Mouse (Mus musculus): Measurements from ENCODE around the gene Lgals8. TPM values are rescaled to one million over a fixed set of nuclear protein-coding genes. Genes with fewer than 3 reads are reported as not detected.
A peak's percentile ranks its signal among the peaks of the same experiment; 100 is the strongest.

Lgals8 gene
- polyA plus RNA-seq (2014; fragmentation: Nextera tagmentation; extraction: Ambion mirVana): 10.5 and 13.8 TPM in 2 replicates

- H3K36me3 ChIP-seq (ENCODE audit: control insufficient read depth, insufficient read depth, low read length): no peaks in the 10 kb centered on the region
- 86% methylated on average over 1 of the region's 1 CpGs for WGBS
- no peaks in the 10 kb centered on the region for H3K9me3 ChIP-seq (ENCODE audit: control insufficient read depth, low read length)
- DNase-seq (ENCODE audit: low spot score, missing footprints) (no peak), ATAC-seq (ENCODE audit: low FRiP score) (no peak)
- H3K4me3 ChIP-seq (ENCODE audit: low read depth, low read length): no peak within 1 kb of the TSS
- no peak within 1 kb of the TSS for H3K27ac ChIP-seq (ENCODE audit: low read depth, low read length)
- H3K9ac ChIP-seq (ENCODE audit: low read length): no peak within 1 kb of the TSS
- no peak within 1 kb of the TSS for H3K4me2 ChIP-seq
- no peaks in the 10 kb centered on the region for H3K4me1 ChIP-seq (ENCODE audit: control insufficient read depth, insufficient read depth, low read length)
- H3K27me3 ChIP-seq (ENCODE audit: control insufficient read depth, insufficient read depth, low read length): no peaks in the 10 kb centered on the region
These were observed at the start of gene Lgals8 for GRCm38 (mm10) chr13:12464844-12465243. Lgals8 (minus strand) TSS chr13:12464944.

GRCm38 (mm10) chr13:12511189-12511965 is 46.6 kb upstream of the Lgals8 start:
- Histone ChIP-seq H3K4me2 (no peak overlapping the region), H3K27me3 (ENCODE audit: control insufficient read depth, insufficient read depth, low read length) (no peaks in the 10 kb centered on the region), H3K9ac (ENCODE audit: low read length) (no peak overlapping the region), H3K9me3 (ENCODE audit: control insufficient read depth, low read length) (no peaks in the 10 kb centered on the region), H3K4me1 (ENCODE audit: control insufficient read depth, insufficient read depth, low read length) (no peaks in the 10 kb centered on the region), H3K27ac (ENCODE audit: low read depth, low read length) (no peak overlapping the region), H3K36me3 (ENCODE audit: control insufficient read depth, insufficient read depth, low read length) (no peaks in the 10 kb centered on the region), H3K4me3 (ENCODE audit: low read depth, low read length) (no peak overlapping the region)
- ATAC-seq (ENCODE audit: low FRiP score): no peak
- DNase-seq (ENCODE audit: low spot score, missing footprints): no peak
- WGBS: 70% methylated on average over 9 of the region's 9 CpGs

- no peaks in the 10 kb centered on the region for H3K9me3 ChIP-seq (ENCODE audit: control insufficient read depth, low read length)
- H3K27me3 ChIP-seq (ENCODE audit: control insufficient read depth, insufficient read depth, low read length): no peaks in the 10 kb centered on the region
- 88% methylated on average over 6 of the region's 6 CpGs for WGBS
These were observed 45.3 kb upstream of the Lgals8 start for GRCm38 (mm10) chr13:12510032-12510431.

GRCm38 (mm10) chr13:12507426-12507825 is 42.7 kb upstream of the Lgals8 start:
- no peak overlapping the region for H3K27ac ChIP-seq (ENCODE audit: low read depth, low read length)
- DNase-seq (ENCODE audit: low spot score, missing footprints) (no peak), ATAC-seq (ENCODE audit: low FRiP score) (no peak)
- peaks cover 5% of the 10 kb centered on the region for H3K4me1 ChIP-seq (ENCODE audit: control insufficient read depth, insufficient read depth, low read length)
- H3K9ac ChIP-seq (ENCODE audit: low read length): no peak overlapping the region
- 91% methylated on average over 6 of the region's 6 CpGs for WGBS
- no peak overlapping the region for H3K4me2 ChIP-seq
- no peaks in the 10 kb centered on the region for H3K36me3 ChIP-seq (ENCODE audit: control insufficient read depth, insufficient read depth, low read length)
- no peaks in the 10 kb centered on the region for H3K27me3 ChIP-seq (ENCODE audit: control insufficient read depth, insufficient read depth, low read length)
- H3K4me3 ChIP-seq (ENCODE audit: low read depth, low read length): no peak overlapping the region
- H3K9me3 ChIP-seq (ENCODE audit: control insufficient read depth, low read length): no peaks in the 10 kb centered on the region

More at GRCm38 (mm10) chr13:12510032-12510431, 45.3 kb upstream of the Lgals8 start:
- no peak overlapping the region for H3K27ac ChIP-seq (ENCODE audit: low read depth, low read length)
- no peaks in the 10 kb centered on the region for H3K36me3 ChIP-seq (ENCODE audit: control insufficient read depth, insufficient read depth, low read length)
- no peak overlapping the region for H3K9ac ChIP-seq (ENCODE audit: low read length)
- no peak overlapping the region for H3K4me2 ChIP-seq
- H3K4me3 ChIP-seq (ENCODE audit: low read depth, low read length): no peak overlapping the region
- DNase-seq (ENCODE audit: low spot score, missing footprints) (no peak), ATAC-seq (ENCODE audit: low FRiP score) (no peak)
- no peaks in the 10 kb centered on the region for H3K4me1 ChIP-seq (ENCODE audit: control insufficient read depth, insufficient read depth, low read length)

GRCm38 (mm10) chr13:12505359-12505758 is 40.6 kb upstream of the Lgals8 start:
- 81% methylated on average over 3 of the region's 3 CpGs for WGBS
- H3K9ac ChIP-seq (ENCODE audit: low read length): no peak overlapping the region
- H3K9me3 ChIP-seq (ENCODE audit: control insufficient read depth, low read length): no peaks in the 10 kb centered on the region
- no peak overlapping the region for H3K4me3 ChIP-seq (ENCODE audit: low read depth, low read length)
- ATAC-seq (ENCODE audit: low FRiP score) (no peak), DNase-seq (ENCODE audit: low spot score, missing footprints) (peak; percentile 78)
- H3K27me3 ChIP-seq (ENCODE audit: control insufficient read depth, insufficient read depth, low read length): no peaks in the 10 kb centered on the region
- H3K27ac ChIP-seq (ENCODE audit: low read depth, low read length): no peak overlapping the region
- H3K4me1 ChIP-seq (ENCODE audit: control insufficient read depth, insufficient read depth, low read length): peaks cover 5% of the 10 kb centered on the region
- H3K36me3 ChIP-seq (ENCODE audit: control insufficient read depth, insufficient read depth, low read length): no peaks in the 10 kb centered on the region
- H3K4me2 ChIP-seq: no peak overlapping the region

- H3K36me3 ChIP-seq (ENCODE audit: control insufficient read depth, insufficient read depth, low read length): no peaks in the 10 kb centered on the region
- no peak overlapping the region for H3K4me2 ChIP-seq
- WGBS: 21% methylated on average over 11 of the region's 11 CpGs
- no peak overlapping the region for H3K9ac ChIP-seq (ENCODE audit: low read length)
- H3K27me3 ChIP-seq (ENCODE audit: control insufficient read depth, insufficient read depth, low read length): no peaks in the 10 kb centered on the region
- H3K4me3 ChIP-seq (ENCODE audit: low read depth, low read length): no peak overlapping the region
- H3K4me1 ChIP-seq (ENCODE audit: control insufficient read depth, insufficient read depth, low read length): peaks cover 5% of the 10 kb centered on the region
- DNase-seq (ENCODE audit: low spot score, missing footprints) (peak; percentile 92), ATAC-seq (ENCODE audit: low FRiP score) (peak; percentile 67)
- H3K9me3 ChIP-seq (ENCODE audit: control insufficient read depth, low read length): no peaks in the 10 kb centered on the region
- H3K27ac ChIP-seq (ENCODE audit: low read depth, low read length): peak overlapping the region; percentile 79
These were observed 38.6 kb upstream of the Lgals8 start for GRCm38 (mm10) chr13:12503238-12503751.

- 38% methylated on average over 4 of the region's 4 CpGs for WGBS
- H3K4me1 ChIP-seq (ENCODE audit: control insufficient read depth, insufficient read depth, low read length): peaks cover 5% of the 10 kb centered on the region
- no peak overlapping the region for H3K9ac ChIP-seq (ENCODE audit: low read length)
- H3K27ac ChIP-seq (ENCODE audit: low read depth, low read length): peak overlapping the region; percentile 79
- DNase-seq (ENCODE audit: low spot score, missing footprints) (no peak), ATAC-seq (ENCODE audit: low FRiP score) (no peak)
- no peaks in the 10 kb centered on the region for H3K27me3 ChIP-seq (ENCODE audit: control insufficient read depth, insufficient read depth, low read length)
- no peak overlapping the region for H3K4me2 ChIP-seq
- H3K9me3 ChIP-seq (ENCODE audit: control insufficient read depth, low read length): no peaks in the 10 kb centered on the region
- H3K4me3 ChIP-seq (ENCODE audit: low read depth, low read length): no peak overlapping the region
- H3K36me3 ChIP-seq (ENCODE audit: control insufficient read depth, insufficient read depth, low read length): no peaks in the 10 kb centered on the region
These were observed 38.0 kb upstream of the Lgals8 start for GRCm38 (mm10) chr13:12502665-12503237.

- H3K36me3 ChIP-seq (ENCODE audit: control insufficient read depth, insufficient read depth, low read length): no peaks in the 10 kb centered on the region
- no peak overlapping the region for H3K4me2 ChIP-seq
- 79% methylated on average over 7 of the region's 7 CpGs for WGBS
- no peak overlapping the region for H3K27ac ChIP-seq (ENCODE audit: low read depth, low read length)
- H3K27me3 ChIP-seq (ENCODE audit: control insufficient read depth, insufficient read depth, low read length): no peaks in the 10 kb centered on the region
- peaks cover 5% of the 10 kb centered on the region for H3K4me1 ChIP-seq (ENCODE audit: control insufficient read depth, insufficient read depth, low read length)
- no peak overlapping the region for H3K4me3 ChIP-seq (ENCODE audit: low read depth, low read length)
- no peak overlapping the region for H3K9ac ChIP-seq (ENCODE audit: low read length)
- H3K9me3 ChIP-seq (ENCODE audit: control insufficient read depth, low read length): no peaks in the 10 kb centered on the region
- no peak for ATAC-seq (ENCODE audit: low FRiP score)
- no peak for DNase-seq (ENCODE audit: low spot score, missing footprints)
These were observed 34.4 kb upstream of the Lgals8 start for GRCm38 (mm10) chr13:12499107-12499506.

- WGBS: 49% methylated on average over 8 of the region's 8 CpGs
- Histone ChIP-seq H3K9me3 (ENCODE audit: control insufficient read depth, low read length) (no peaks in the 10 kb centered on the region), H3K27me3 (ENCODE audit: control insufficient read depth, insufficient read depth, low read length) (no peaks in the 10 kb centered on the region), H3K27ac (ENCODE audit: low read depth, low read length) (no peak overlapping the region), H3K36me3 (ENCODE audit: control insufficient read depth, insufficient read depth, low read length) (no peaks in the 10 kb centered on the region), H3K4me3 (ENCODE audit: low read depth, low read length) (no peak overlapping the region), H3K4me1 (ENCODE audit: control insufficient read depth, insufficient read depth, low read length) (peaks cover 1% of the 10 kb centered on the region; the same call in 1 of the 2 replicates), H3K4me2 (no peak overlapping the region), H3K9ac (ENCODE audit: low read length) (no peak overlapping the region)
- DNase-seq (ENCODE audit: low spot score, missing footprints) (no peak), ATAC-seq (ENCODE audit: low FRiP score) (no peak)
These were observed 33.1 kb upstream of the Lgals8 start for GRCm38 (mm10) chr13:12497809-12498208.

Measured in midbrain, embryonic 11.5 days (tissue).